Mouse (Mus musculus) ovary, adult 18-20 months (tissue): Measurements from ENCODE around the gene Spp2.
A peak's percentile ranks its signal among the peaks of the same experiment; 100 is the strongest.
"Not testable (repeated sequence)": the region's sequence is repeated elsewhere in the genome, so short reads cannot be mapped to it uniquely, and the experiment has no call there.

Experiments used
- DNase-seq: peaks from one replicate; pipeline ENCODE4 v3.0.0; 2022; ENCODE audit warnings: low spot score, mixed read lengths

The Spp2 gene

DNA sequence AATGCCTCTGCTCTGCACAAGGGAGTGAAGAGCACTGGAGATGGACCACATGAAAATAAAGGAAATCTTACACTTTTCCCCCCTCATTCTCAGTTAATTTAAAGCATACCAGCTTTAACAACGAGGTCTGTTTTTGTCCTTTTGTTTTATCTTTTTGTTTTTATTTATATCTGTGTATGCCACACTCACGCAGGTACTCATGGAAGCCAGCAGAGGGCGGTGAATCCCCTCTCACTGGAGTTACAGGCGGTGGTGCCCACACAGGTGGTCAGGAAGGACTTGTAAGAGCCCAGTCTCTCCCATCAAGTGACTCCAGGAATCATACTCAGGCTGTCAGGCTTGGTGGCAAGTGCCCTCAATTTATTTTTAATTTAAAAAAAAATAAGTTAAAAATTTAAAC is 27.3 kb downstream of the Spp2 start:
- DNase-seq = no peak

DNA sequence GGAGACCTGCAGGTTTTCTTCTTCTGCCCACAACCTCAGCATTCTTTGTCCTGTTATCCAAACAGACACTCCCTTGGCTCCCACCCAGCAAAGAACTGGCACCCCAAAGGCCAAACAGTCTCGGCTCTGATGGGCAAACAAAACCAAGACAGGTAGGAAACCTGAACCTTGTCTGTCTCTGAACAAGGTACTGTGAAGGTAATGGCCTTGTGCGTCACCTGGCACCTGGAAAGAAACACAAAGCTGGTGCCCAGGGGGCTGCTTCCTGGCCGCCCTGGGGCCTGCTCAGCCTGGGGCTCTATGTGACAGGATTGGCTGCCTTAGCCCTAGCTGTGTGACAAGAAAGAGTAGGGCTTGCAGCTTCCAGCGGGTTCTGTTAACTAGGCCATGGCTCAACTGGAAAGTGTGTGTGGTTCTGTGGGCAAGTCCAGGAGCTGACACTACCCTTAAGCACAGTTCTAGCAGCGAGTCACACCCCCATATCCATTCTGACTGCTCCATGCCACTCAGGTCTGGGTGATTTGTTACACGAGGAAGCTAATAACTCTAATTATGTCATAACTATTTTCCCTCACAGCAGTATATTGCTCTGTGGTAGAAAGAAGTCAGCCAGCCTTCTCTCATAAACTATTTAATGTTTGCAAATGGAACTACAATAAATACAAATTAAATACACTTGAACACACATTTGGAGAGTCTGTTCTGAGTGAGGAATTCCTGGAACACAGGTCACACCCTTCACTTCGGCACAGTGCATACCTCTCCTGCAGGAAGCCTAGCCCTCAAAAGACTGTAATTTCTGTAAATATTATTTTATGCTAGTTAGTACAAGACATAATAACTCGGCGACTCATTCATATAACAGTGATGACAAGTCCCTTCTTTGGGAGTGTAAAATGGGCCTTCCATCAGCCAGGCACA is 30.7 kb downstream of the Spp2 start:
- DNase-seq = no peak

DNA sequence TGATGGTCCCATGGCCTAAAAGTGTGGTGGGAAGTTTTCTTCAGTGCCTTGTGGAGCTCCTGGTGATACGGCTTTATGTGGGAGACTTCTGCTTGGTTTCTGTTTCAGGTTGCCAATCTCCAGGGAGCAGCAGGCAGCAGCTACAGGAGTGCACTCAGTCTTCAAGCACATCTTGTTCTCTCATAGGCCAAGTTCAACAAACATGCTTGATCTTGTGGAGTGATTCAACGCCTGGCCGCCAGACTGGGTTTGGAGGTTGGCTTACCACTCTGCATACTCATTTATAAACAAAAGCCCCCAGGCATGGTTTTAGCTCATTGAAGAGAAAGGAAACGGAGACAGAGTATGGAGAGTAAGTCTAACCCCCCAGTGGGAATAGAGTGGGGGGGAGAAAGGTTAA is 36.6 kb downstream of the Spp2 start:
- no peak for DNase-seq

DNA sequence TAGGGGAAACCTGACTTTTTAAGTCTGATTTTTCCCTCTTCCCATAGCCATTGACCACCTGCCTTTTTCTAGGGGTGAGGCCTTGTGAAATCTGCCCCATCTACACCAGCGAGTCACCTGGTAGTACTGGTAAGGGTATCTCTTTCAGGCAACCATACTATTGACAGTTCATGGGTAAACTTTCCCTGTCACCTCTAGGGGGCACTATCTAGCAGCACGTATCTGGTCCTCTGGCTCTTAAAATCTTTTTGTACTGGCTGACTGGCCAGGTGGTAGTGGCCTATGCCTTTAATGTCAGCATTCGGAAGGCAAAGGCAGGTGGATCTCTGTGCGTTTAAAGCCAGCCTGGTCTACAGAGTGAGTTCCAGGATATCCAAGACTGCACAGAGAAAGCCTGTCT is 38.6 kb downstream of the Spp2 start:
- DNase-seq = no peak

DNA sequence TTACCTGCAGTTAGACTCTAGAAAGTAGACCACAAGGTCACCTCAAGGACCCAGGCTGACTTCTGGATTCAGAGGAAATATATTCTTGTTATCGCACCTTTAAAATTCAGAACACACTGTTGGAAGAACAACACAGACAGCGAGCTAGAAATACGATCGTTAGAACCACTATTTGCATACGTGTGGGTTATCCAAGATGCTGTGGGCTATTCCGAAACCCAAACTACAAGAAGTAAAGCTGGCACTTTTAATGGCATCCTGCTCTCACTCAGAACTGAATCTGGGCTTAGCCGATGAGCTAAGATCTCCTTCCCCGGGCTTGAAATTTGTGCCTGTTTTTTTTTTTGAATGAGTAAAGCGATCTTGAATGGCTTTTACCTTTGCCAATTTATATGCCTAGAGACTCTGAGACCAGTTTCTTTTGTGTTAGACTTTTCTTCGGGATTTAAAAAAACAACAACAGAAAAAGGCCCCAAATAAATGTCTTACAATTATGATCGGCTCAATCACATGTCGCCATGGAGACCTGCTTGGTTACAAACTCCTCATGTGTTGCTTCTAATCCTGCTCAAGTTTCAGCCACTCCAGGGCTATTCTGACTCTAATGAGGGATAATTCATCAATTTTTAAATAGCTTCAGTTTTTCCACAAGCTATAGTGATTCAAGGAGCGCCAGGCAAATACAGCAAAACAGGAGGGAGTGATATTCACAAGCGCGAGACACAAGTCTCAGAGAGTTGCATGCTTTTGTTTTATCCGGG is 39.7 kb downstream of the Spp2 start:
- DNase-seq = no peak

DNA sequence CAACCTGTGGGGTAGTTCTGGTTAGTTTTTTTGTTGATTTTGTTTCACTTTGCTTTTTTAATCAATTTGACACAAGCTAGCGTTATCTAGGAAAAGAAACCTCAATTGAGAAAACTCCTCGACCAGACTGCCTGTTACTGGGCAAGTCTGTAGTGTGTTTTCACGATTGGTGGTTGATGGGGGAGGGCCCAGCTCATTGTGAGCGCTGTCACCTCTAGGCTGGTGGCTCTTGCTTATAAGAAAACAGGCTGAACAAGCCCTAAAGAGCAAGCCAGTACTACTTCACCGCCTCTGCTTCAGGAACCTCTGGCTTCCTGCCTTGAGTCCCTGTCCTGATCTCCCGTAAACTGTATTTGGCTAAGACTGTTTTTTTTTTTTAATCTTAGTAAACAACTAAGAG is 40.7 kb downstream of the Spp2 start:
- DNase-seq = no peak

DNA sequence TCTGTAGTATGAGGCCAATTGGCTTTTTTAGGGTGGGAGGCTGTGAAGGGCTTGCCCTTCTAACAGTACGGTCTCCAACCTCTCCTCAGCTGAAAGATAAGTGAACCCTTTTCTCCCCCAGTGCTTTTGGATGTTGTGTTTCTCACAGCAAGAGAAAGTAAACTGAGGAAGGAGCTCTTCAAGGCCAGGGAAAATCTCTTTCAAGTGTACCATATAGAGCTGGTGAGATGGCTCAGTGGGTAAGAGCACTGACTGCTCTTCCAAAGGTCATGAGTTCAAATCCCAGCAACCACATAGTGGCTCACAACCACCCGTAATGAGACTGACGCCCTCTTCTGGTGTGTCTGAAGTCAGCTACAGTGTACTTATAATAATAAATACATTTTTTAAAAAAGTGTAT is 41.3 kb downstream of the Spp2 start:
- not testable (repeated sequence) for DNase-seq

DNA sequence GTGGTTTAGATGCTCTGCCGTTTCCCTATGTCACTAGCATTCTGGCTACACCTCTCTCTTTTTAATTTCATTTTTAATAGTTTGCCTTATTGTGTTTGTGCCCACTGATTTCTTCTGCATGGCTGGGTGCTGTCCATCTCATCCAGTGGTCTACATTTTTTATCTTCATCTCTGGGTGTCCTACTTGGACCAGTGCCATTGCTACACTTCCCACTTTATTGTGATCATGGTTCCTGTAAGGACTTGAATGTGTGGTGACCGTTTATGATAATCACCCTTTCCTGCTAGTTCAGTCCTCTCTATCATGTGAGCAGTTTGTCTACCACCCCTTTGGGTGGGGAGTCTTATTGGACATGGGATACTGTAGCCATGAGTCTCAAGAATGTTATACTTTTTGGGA is 43.0 kb downstream of the Spp2 start:
- no peak for DNase-seq

DNA sequence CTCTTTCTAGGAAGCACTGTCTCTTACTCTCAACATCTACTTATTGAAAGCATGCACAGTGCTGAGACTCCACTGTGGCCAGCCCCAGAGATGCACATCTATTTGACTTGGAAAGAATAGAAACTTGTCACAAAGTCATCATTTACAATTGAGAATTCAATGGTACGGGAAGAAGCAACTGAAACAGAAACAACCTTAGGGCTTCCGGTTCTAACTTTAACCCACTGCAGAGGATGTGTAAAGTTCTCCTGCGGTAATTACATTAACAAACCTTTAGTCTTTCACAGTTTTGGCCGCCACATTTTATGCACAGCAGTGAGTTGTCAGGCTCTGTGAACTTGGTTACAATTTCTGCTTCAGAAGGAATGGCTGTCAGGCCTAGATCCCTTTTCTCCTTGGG is 43.9 kb downstream of the Spp2 start:
- DNase-seq = no peak

DNA sequence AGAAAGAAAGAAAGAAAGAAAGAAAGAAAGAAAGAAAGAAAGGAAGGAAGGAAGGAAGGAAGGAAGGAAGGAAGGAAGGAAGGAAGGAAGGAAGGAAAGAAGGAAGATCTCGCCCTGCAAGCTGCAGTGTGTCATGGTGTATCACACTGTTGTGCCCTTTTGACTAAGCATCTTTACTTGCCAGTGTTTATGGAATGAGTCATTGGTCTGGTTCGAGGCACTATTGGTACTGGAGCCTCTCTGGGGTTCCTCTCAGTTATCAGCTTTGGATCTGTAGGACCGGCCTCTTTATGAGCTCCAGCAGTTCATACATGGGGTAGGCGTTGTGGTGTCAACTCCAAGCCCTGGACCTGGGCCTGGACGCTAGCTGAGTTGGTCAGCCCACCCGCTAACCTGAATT is 45.4 kb downstream of the Spp2 start:
- no peak for DNase-seq

DNA sequence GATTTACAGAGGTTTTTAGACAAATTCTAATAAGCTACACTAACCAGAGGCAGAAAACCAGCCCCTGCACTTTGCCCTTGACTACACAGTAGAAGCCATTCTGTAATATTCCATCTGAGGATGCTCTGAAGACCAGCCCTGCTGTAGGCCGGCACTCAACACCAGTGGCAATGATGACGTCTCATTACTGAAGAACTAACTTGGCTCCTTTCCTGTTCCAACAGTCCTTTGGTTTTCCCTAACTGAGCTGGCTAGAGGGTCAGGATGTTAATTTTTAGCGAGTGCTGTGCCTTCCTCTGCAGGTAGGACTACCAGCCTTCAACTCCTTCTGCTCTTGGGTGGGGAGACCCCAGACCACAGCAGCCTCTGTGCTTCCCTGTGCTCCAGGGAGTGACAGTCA is 47.9 kb downstream of the Spp2 start:
- DNase-seq = no peak

DNA sequence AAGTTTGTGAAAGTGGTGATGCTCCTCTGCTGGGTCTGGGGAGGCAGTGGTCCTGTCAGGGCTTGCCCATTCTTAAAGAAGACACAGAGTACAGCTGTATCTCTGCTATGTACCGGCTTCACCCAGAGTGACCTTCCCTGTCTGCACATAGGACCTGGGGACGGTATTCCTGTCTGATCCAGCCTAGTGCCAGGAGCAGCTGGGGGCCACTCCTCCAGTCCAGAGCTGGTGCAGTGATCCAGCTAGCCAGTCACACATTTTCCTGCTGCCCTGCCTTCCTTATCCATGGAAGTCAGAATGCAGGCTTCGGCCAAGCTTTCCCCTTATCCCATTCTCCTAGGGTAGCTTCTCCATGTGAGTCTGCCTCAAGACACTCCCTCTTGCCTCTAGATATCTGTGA is 49.0 kb downstream of the Spp2 start:
- DNase-seq = no peak

DNA sequence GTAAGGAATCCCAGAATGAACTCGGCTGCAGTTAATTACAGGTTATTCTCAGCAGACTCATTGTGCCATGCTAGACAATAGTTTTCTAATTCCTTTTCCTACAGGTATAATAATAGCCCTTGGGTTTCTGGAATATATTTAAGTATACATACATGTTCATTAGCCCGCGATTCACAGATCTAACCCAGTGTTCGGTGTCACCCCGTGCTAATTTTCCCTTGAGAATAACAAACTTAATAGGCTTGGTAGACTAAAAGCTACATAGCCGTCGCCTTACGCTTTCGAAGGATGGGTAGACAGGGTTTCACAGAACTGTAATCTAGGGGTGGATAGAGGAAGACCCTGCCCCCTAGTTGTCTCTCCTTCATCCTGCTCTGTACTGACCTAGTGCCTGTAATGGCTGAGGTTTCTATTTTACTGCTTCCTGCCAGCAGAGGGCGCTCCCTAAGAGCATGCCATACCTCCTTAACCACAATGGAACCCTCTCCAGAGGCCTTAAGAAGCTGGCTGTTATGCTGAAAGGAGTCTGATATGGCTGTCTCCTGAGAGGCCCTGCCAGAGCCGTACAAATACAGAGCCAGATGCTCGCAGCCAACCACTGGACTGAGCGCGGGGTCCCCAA is 49.8 kb downstream of the Spp2 start:
- peak; percentile 35 for DNase-seq

DNA sequence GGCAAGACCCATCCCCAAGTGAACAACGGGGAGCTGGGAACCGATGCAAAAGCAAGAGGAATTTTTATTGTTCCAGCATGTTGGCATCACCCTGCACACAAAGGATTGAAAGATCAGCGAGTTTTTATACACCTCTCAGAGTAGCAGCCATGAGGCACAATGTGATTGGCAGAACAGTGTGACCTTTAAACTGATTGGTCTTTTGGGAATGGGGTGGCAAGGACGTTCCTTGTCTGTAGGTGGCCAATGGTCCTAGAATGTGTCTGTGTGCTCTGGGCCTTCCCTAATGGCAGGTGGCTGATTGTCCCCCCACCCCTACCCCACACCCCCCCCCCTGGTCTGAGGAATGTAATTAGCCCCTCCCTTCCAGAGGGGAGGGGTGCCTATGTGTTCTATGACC is 52.4 kb downstream of the Spp2 start:
- DNase-seq = no peak

DNA sequence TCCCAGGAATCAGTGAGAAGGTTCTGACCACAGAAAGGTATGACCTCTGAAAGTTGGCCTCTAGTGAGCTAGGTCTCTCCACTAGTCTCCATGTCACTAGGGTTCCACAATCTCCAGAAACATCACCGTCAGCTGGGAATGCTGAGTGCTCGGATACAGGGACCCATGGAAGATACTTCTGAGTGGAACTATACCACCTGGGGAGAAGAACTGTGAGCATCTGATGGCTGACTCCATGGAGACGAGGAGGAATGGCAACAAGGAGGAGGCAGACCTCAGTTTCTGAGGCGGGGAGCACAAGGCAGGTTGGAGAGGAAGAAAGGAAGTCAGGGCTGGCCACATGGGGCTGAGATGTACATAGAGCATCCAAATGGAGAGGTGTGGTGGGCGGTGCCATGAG is 52.9 kb downstream of the Spp2 start:
- no peak for DNase-seq

DNA sequence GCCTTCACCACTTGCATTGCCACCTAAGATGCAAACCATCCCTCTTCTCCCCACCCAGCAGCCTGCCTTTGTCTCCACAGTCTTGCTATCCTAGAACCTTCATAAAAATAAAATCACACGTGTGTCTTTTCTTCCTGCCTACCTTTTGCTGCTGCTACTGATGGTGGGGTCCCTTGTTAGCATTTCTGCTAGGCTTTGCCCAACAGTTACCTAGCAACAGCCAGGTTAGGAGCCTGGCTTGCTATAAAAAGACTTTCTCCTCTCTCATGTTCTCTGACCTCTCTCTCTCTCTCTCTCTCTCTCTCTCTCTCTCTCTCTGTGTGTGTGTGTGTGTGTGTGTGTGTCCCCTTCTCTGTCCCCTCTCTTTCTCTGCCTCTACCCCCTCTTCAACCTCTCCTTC is 54.3 kb downstream of the Spp2 start:
- DNase-seq = no peak

DNA sequence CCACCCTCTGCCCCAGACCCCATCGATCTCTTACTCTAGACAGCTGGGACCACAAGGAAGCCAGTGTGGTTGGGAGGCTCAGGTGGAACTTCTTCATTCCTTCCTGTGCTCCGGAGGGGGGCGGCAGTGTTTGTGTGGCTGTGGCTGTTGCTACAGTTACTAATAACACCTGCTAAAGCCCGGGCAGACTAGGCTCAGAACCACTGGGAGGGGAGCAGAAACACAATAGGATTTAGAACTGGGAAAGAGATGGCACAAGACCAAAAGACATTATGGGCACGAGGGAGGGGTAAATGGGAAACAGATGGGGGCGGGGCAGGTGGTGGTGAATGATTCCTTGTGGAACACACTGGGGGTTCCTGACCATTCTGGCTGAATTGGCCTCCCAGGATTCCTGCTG is 55.7 kb downstream of the Spp2 start:
- no peak for DNase-seq

DNA sequence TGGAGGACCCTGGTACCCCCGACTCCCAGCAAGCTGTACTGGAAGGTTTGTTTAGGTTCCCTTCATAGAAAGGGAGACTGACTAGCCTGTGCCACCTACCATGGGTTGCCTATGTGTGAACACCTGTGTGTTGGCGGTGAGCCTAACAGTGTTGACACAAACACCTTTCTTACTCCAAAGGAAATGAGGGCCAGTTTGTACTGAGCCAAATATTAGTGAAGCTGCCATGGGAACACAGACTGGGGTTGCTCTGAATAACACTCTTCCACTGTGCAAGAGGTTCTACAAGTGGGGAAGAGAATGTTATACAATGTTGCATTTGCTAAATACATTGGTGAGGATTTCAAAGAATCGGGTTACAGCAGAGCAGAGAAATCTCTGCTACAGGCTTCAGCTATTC is 56.5 kb downstream of the Spp2 start:
- DNase-seq = no peak

DNA sequence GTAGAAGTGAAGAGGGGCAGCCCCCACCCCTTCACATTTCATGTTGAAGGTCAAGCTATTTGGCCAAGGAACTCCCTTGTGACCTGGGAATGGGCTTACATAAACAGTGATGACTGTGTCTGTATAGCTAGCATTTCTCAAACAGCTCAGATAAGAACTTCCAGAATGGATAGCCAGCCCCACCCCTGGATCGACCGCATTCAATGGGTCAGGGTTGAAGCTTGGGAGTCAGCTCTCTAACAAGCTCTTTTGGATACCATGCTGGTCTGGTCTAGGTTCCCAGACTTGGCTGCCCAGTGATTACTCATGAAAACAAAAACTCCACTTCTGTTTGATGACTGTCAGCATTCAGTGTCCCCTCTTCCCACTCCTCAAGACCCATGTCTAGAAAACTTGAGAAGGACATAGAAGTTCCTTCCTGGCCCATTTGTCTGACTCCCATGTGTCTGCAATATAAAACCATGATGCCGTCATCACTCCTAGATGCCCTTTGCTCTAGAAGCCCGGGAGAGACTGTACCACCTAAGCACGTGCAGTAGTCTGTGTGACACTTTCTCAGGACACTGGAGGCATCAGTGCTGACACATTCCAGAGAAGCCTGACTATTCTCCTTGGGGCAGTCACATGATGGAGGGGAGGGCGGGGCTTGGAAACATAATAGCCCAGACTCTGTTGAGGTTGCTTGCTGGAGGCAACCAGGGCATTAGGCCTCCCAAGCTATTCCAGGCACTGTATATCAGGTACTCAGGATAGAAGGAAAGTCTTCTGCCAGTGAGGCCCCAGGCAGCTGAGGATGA is 57.5 kb downstream of the Spp2 start:
- no peak for DNase-seq

DNA sequence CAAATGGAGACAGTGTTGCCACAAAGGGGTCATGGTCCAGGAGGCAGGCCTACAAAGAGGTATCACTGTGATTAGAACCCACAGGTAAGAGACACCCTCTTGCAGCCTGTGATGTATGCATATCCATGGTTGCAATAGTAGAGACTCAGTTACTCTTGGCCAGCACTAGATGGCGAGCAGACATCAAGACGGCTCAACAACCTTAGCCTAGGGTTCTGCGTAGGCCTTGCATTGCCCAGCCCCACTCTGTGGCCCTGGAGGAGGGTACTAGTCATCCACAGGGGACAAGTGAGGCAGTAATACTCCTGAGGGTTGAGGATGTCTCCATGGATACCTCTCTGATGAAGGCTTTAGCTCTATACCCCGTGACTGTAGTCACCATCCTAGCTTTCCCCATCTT is 59.0 kb downstream of the Spp2 start:
- DNase-seq = no peak

DNA sequence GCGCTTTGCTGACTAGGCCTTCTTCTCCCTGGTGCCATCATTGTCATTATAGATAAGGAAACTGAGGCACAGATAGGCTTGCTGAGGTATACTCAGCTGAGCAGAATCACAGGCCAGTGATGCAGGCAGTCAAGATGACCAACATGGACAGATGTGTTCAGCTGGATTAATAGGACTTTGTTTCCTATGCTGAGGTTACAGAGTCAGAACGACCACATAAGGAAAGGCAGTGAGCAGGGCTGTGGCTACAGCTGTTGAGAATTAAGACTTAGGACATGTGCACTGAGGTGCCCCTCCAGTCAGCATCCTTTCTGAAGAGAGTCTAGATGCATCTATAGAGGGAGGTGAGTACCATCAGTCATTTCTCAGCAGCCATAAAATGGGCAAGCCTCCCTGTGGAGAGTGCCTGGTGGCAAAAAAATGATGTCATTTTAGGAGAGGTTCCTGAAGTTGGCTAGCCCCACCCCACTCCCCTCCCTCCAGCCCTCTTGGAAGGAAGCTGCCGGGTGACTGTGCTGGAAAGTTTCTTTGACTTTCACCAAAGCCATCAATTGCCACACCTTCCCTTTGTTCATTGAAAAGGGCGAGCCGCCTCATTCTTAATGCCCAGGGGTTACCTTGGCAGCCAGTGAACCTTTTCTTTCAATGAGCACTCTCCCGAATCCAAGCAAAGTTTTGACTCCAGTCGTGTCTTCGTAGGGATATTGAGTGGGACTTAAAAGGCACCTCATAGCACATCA is 59.7 kb downstream of the Spp2 start:
- no peak for DNase-seq

DNA sequence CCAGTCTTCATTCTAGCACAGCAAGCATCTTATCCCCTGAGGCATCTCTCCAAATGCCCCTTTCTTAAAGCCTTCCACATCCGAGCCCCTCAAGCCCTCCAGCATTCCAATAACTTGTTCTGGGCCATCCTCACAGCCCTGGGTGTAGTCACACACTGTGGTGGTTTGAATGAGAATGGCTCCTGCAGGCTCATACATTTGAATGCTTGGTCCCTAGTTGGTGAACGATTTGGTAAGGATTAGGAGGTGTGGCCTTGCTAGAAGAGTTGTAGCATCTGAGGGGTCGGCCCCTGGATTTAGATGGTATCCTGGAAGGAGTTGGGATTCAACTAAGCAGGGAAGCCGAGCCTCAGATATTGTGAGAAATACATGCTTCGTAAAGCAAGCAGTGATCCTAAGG is 61.1 kb downstream of the Spp2 start:
- DNase-seq = no peak
